Mouse (Mus musculus) heart, embryonic 10.5 days (tissue): ENCODE measurements around the gene Cdc5l. TPM values are rescaled to one million over a fixed set of nuclear protein-coding genes. Genes with fewer than 3 reads are reported as not detected.

Source experiments
- polyA plus RNA-seq: library from polyadenylated mRNA; unstranded; fragments of >200 nt; fragmentation: Nextera tagmentation; extraction: Ambion mirVana; gene quantifications from 2 replicates; pipeline ENCODE4 v1.2.1, GENCODE M21; 2016

The Cdc5l gene
- polyA plus RNA-seq, 1 experiment from 2014 or later = 62.8 TPM

Other genes with a start within 250 kb of the Cdc5l start
- gene Spats1, start 41.7 kb upstream of the Cdc5l start, polyA plus RNA-seq = 0.34 and 0.57 TPM in 2 replicates
- gene Aars2, start 73.1 kb upstream of the Cdc5l start, polyA plus RNA-seq = 28.7 and 30.9 TPM in 2 replicates
- 0.36 and 0.80 TPM in 2 replicates for gene Tcte1, start 89.7 kb upstream of the Cdc5l start, polyA plus RNA-seq
- 0.84 and 1.7 TPM in 2 replicates for gene Tmem151b, start 115.9 kb upstream of the Cdc5l start, polyA plus RNA-seq
- 2.8 and 3.7 TPM in 2 replicates for gene Nfkbie, start 122.0 kb upstream of the Cdc5l start, polyA plus RNA-seq
- 107 and 118 TPM in 2 replicates for gene Slc35b2, start 130.1 kb upstream of the Cdc5l start, polyA plus RNA-seq
- 1,633 and 1,893 TPM in 2 replicates for gene Hsp90ab1, start 139.5 kb upstream of the Cdc5l start, polyA plus RNA-seq
- gene Slc29a1, start 165.9 kb upstream of the Cdc5l start, polyA plus RNA-seq = 75.0 and 75.1 TPM in 2 replicates
- gene Mymx, start 168.4 kb upstream of the Cdc5l start, polyA plus RNA-seq = 0.31 and 0.41 TPM in 2 replicates
- gene Capn11, start 225.6 kb upstream of the Cdc5l start, polyA plus RNA-seq = 0.51 and 0.95 TPM in 2 replicates